Mouse (Mus musculus) heart, postnatal 25 days (tissue): ENCODE measurements around the gene Reg3d. TPM values are rescaled to one million over a fixed set of nuclear protein-coding genes. Genes with fewer than 3 reads are reported as not detected.
"Not testable (repeated sequence)": the region's sequence is repeated elsewhere in the genome, so short reads cannot be mapped to it uniquely, and the experiment has no call there.

Source experiments
- DNase-seq: peaks from one replicate; pipeline ENCODE4 v3.0.0; 2022; ENCODE audit warnings: low spot score
- intact Hi-C: fragments of 180-260 bp; cut with DNase I; formaldehyde crosslinking; loops from one replicate; pipeline ENCODE4 v1.15.1; 2025
- total RNA-seq, 2 experiments: library from RNA; stranded (reverse); gene quantifications; 2 replicates each; pipeline ENCODE4 v1.2.3; 2021

Reg3d gene
- not detected for total RNA-seq

DNA sequence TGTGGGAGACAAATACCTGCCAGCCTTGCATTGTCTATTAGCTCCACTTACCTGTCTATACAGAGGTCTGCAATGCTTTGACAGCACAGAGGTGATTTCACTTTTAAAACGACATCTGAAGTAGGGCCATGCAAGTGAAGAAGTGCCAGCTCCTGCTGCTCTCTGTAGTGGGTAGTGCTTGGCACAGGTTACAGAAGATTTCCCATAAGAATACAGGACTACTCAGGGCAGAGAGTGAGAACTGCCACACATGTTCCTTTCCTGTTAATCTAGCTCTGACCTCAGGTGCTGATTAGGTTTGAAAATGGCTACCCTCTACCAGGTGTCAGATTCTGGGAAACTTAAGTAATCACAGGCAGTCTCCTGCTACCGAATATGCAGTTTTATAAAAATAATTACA, at the start of gene Reg3d:
TSS of gene Reg3d (minus strand) at position 101 of the 400 bp plus-strand sequence.
- no peak for DNase-seq
- intact Hi-C loops, result no loop called here

- intact Hi-C loops, result no loop called here
- DNase-seq, result no peak
Measured at GRCm38 (mm10) chr6:78425497-78425896, 46.8 kb upstream of the Reg3d start.

- DNase-seq, intact Hi-C loops: not testable (repeated sequence)
Measured at GRCm38 (mm10) chr6:78422411-78422810, 43.7 kb upstream of the Reg3d start, which contains the start of gene Reg1. TSS of gene Reg1 (plus strand) at chr6:78422711.

- intact Hi-C loops, DNase-seq: not testable (repeated sequence)
Measured at GRCm38 (mm10) chr6:78395323-78395722, 16.7 kb upstream of the Reg3d start, which contains the start of gene Reg2. TSS of gene Reg2 (plus strand) at chr6:78395623.

DNA sequence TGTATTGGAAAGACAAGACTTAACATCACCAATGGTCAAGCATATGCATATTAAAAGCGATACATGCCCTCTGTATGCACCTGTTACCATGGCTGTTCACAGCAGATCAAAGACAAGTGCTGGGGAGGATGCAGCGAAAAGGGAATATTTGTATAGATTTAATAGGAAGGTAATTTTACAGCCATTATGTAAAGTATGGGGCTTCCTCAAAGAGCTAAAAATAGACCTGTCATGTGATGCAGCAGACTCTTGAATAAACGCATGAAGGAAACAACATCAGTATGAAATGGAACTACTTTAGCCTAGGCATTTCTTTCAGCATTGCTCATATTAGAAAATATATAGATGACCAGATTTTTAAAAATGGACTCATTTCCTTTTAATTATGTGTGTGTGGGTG, 6.9 kb upstream of the Reg3d start:
- no peak for DNase-seq
- intact Hi-C loops, result no loop called here

DNA sequence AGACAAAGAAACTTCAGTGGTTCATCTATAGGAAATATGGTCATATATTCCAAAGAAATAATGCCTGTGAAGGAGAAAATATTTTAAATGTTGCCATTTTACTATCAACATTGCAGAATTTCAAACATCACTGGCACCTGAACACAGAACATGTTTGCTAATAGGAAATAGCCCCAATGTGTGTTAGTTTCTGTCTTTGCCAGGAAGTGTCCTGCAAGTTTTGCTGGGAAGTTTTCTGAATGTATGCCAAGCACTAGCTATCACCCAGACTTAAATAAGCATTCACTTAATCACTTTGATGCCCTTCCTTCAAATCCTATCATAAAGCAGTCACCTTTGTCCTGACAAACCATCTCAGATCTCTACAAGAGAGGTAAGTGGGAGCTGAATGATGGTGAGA, 1.7 kb upstream of the Reg3d start, which contains the start of gene Reg3a:
TSS of gene Reg3a (plus strand) at position 301 of the 400 bp plus-strand sequence.
- no peak for DNase-seq
- intact Hi-C loops, result no loop called here

DNA sequence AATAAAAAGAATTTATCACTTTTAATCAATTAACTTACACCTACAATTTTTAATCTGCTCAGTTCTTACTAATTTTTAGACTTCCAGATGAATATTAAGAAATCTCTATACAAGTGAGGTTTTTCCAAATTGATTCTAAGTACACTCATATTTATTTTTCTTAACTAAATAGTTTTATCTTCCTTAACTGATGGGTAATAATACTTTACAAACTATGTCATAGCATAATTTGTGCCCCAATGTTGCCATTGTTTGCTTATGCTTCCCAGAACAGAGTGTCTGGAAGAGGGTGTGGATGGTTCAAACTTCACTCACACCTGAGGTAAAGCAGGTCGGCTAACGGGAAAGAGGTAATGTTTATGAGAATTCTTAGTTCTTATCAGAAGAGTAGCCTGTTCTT, 8.3 kb downstream of the Reg3d start, which contains the start of gene Reg3b:
TSS of gene Reg3b (plus strand) at position 301 of the 400 bp plus-strand sequence.
- no peak for DNase-seq
- intact Hi-C loops, result no loop called here

GRCm38 (mm10) chr6:78361971-78362563, 16.6 kb downstream of the Reg3d start:
- intact Hi-C loops, result no loop called here
- DNase-seq, result no peak

GRCm38 (mm10) chr6:78341689-78342088, 37.0 kb downstream of the Reg3d start:
- no peak for DNase-seq
- intact Hi-C loops, result no loop called here

GRCm38 (mm10) chr6:78340296-78340695, 38.4 kb downstream of the Reg3d start:
- DNase-seq, result no peak
- intact Hi-C loops, result no loop called here

DNA sequence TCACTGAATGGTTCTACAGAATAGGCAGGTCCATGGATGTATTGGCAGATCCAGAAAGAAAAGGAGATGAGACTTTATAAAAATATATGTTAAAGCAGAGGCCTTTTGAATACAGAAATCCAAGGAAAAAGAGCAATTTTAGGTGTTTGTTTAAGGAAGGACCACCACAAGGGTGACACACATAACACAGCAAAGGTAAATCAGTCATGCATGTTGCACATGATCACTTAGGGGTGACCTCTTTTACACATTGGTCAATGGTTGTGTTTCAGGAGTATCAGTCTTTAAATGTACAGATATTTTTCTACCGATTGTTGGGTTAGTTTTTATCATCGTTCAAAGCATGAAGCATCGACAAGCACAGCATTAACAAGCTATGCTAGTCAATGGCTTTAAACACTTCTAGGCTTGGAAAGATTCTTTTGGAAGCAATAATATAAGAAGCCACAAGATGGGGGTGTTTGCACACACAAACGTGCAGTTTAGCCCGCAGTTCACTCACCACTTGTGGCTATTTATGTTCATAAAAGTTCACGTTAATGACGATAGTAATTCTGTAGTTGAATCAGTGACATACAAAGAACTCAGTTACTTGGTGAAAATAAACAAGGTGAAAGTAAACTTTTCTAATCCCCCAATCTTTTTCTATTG, 46.6 kb downstream of the Reg3d start:
- intact Hi-C loops, result loop anchor here (5.0 kb wide), 1 partner anchor 180 kb away; no protein-coding TSS in a partner anchor

DNA sequence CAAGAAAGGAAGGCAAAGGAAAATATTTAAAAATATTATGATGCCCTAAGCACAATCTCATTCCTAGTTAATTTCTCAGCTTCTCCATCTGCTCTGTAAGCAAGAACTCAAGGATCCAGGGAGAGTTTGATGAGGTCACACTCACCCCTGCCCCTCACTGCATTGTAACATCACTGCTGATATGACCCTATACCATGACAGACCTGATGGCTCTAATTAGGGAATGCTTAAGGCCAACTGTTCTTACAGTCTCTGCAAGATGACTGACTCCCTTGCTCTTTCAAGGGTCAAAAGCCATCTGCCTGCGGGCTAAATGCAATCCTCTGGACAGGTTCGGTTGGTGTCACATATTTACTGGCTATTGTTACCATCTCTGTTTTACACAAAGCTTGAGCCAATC, 49.5 kb downstream of the Reg3d start:
- DNase-seq, result no peak
- intact Hi-C loops, result no loop called here

More for the DNA sequence above, 46.6 kb downstream of the Reg3d start:
- no peak for DNase-seq

DNA sequence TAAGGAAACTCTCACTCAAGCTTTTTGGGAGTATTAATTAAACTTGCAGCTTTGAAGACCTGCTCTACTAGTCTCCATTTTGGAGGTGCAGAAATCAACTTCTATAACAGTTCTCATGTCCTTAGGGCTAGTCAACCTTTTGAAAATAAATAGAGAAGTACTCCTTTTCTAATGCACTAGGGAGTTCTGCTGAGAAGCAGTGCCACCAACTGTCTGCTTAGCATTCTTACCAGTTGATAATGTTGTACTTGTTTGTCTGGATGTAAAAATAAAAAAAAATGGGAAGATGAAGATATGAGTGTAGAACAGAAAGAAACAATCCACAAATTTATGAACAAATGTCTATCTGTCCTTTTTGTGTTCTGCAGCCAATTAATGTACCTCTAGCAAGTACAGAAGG, 50.9 kb downstream of the Reg3d start:
- intact Hi-C loops, result no loop called here
- DNase-seq, result no peak

Other genes starting within 250 kb of the Reg3d start
- not detected for gene Reg3b, start 8.2 kb downstream of the Reg3d start, total RNA-seq
- gene Reg3a, start 1.8 kb upstream of the Reg3d start, total RNA-seq, result not detected
- not detected for gene Reg2, start 16.8 kb upstream of the Reg3d start, total RNA-seq
- gene Reg1, start 43.8 kb upstream of the Reg3d start, total RNA-seq, result not detected
- not detected for gene Reg3g, start 90.0 kb upstream of the Reg3d start, total RNA-seq